ENCODE assay signal across 9 mouse cellular contexts in genomic region chr8:46212194-46212593, GRCm38 (mm10). TPM values are rescaled to one million over a fixed set of nuclear protein-coding genes. Genes with fewer than 3 reads are reported as not detected.
DNase-seq lines count a peak whose midpoint lies in the region; ATAC-seq and TF ChIP-seq lines count a peak whose summit lies in the region.
"Had no signal": no experiment of that assay in that cellular context is flagged by ENCODE, and none has a peak within 500 bp of the region (broad histone marks: within the 10 kb centered on the region; RNA-seq: fewer than 3 reads in every experiment).

No protein-coding gene starts in this region.

- no peak for TF ChIP-seq CTCF in kidney, adult 2 months (conservative IDR thresholded peaks at IDR 0.05; ENCODE audit: insufficient read depth, insufficient read length, low read depth, low read length)

- no peaks in the 10 kb centered on the region for H3K27me3 ChIP-seq in embryonic facial prominence, embryonic 14.5 days (replicated peaks; ENCODE audit: control insufficient read depth, insufficient read depth, low read length)
- no peaks in the 10 kb centered on the region for H3K27me3 ChIP-seq in kidney, adult 2 months (replicated peaks; ENCODE audit: control insufficient read depth, insufficient read depth, low read length)
- H3K27me3 ChIP-seq in myocyte (ENCODE audit: control insufficient read depth, insufficient read depth, insufficient read length) = no peaks in the 10 kb centered on the region

- 50% methylated on average over 7 of the region's 7 CpGs for WGBS in embryonic facial prominence, embryonic 14.5 days
- WGBS in kidney, adult 2 months = 34% methylated on average over 7 of the region's 7 CpGs

- H3K4me1 ChIP-seq in embryonic facial prominence, embryonic 14.5 days (ENCODE audit: control insufficient read depth, insufficient read depth, low read length) = peaks cover 17% of the 10 kb centered on the region
- peaks cover 26% of the 10 kb centered on the region for H3K4me1 ChIP-seq in kidney, adult 2 months (ENCODE audit: control insufficient read depth, insufficient read depth, low read length)

- peaks cover 26% of the 10 kb centered on the region for H3K79me2 ChIP-seq in myocyte (ENCODE audit: control insufficient read depth, insufficient read depth)

- peak; percentile 14 for DNase-seq in lung, postnatal 10 days
- no peak for DNase-seq in lung, postnatal 14 days
- DNase-seq in embryonic facial prominence, embryonic 14.5 days (ENCODE audit: low spot score) = no peak
- peak; percentile 62 for DNase-seq in kidney, adult 2 months
- no peak for DNase-seq in embryo, embryonic 11 days
- no peak for DNase-seq in ovary, postnatal 14 days (ENCODE audit: low spot score)
- DNase-seq: liver, embryonic 13.5 days had no signal

- no peak overlapping the region for H3K4me3 ChIP-seq in embryonic facial prominence, embryonic 14.5 days (ENCODE audit: low read depth, low read length)
- H3K4me3 ChIP-seq in kidney, adult 2 months (ENCODE audit: insufficient read depth, low read depth, low read length) = no peak overlapping the region
- H3K4me3 ChIP-seq in myocyte = peak overlapping the region; percentile 82

- H3K9ac ChIP-seq in embryonic facial prominence, embryonic 14.5 days (ENCODE audit: low read depth, low read length) = no peak overlapping the region
- H3K9ac ChIP-seq: liver, embryonic 13.5 days had no signal

- no peaks in the 10 kb centered on the region for H3K9me3 ChIP-seq in embryonic facial prominence, embryonic 14.5 days (ENCODE audit: control insufficient read depth, low read length)
- H3K9me3 ChIP-seq: liver, embryonic 13.5 days had no signal

- no peak overlapping the region for H3K27ac ChIP-seq in embryonic facial prominence, embryonic 14.5 days (replicated peaks; ENCODE audit: low read depth, low read length)
- H3K27ac ChIP-seq in kidney, adult 2 months (ENCODE audit: insufficient read depth, low read depth, low read length) = peak overlapping the region; percentile 96
- H3K27ac ChIP-seq: liver, embryonic 13.5 days had no signal

- TF ChIP-seq POLR2A in kidney, adult 2 months (IDR thresholded peaks at IDR 0.05; ENCODE audit: low read depth, low read length) = no peak
- TF ChIP-seq POLR2A in myocyte (IDR thresholded peaks at IDR 0.05; ENCODE audit: insufficient read length, low read depth) = no peak

- H3ac ChIP-seq in myocyte (ENCODE audit: control insufficient read depth, insufficient read length) = no peak overlapping the region

- ATAC-seq in embryonic facial prominence, embryonic 14.5 days (ENCODE audit: low read depth) = no peak
- ATAC-seq: forebrain, embryonic 16.5 days had no signal

- H3K4me2 ChIP-seq in embryonic facial prominence, embryonic 14.5 days (ENCODE audit: low read depth, low read length) = 0 out of 2 replicates have a peak overlapping the region, but pooled peaks have one; percentile 81
- H3K4me2 ChIP-seq in myocyte (ENCODE audit: low read depth) = no peak overlapping the region

- peaks cover 22% of the 10 kb centered on the region for H3K36me3 ChIP-seq in embryonic facial prominence, embryonic 14.5 days (ENCODE audit: control insufficient read depth, insufficient read depth, low read length)
- H3K36me3 ChIP-seq in kidney, adult 2 months (ENCODE audit: control insufficient read depth, insufficient read depth, low read length) = peaks cover 12% of the 10 kb centered on the region
- peaks cover 15% of the 10 kb centered on the region for H3K36me3 ChIP-seq in myocyte (ENCODE audit: control insufficient read depth, insufficient read depth)

TF ChIP-seq in myocyte, 11 proteins besides CTCF, POLR2A, EP300 and RAD21:
- no peak for TF ChIP-seq TCF3 (IDR thresholded peaks at IDR 0.05; ENCODE audit: insufficient read length, low read depth)
- TF ChIP-seq TCF12 (IDR thresholded peaks at IDR 0.05; ENCODE audit: insufficient read depth, poor library complexity, severe bottlenecking) = no peak
- TF ChIP-seq REST (IDR thresholded peaks at IDR 0.05; ENCODE audit: insufficient read depth, insufficient read length) = no peak
- TF ChIP-seq USF1 (IDR thresholded peaks at IDR 0.05; ENCODE audit: low read depth) = no peak
- no peak for TF ChIP-seq MYOD1 (IDR thresholded peaks at IDR 0.05; ENCODE audit: control insufficient read depth in 1 of 3, insufficient read length in 2 of 3, low read depth in 2 of 3)
- TF ChIP-seq E2F4 (IDR thresholded peaks at IDR 0.05; ENCODE audit: insufficient read depth) = no peak
- TF ChIP-seq CEBPB (IDR thresholded peaks at IDR 0.05; ENCODE audit: insufficient read depth, poor library complexity, severe bottlenecking) = no peak
- TF ChIP-seq MAX (IDR thresholded peaks at IDR 0.05; ENCODE audit: low read depth) = no peak
- TF ChIP-seq MYOG (IDR thresholded peaks at IDR 0.05; ENCODE audit: control insufficient read depth in 1 of 3, insufficient read depth in 1 of 3, insufficient read length in 2 of 3, low read depth in 2 of 3) = no peak
- no peak for TF ChIP-seq POLR2AphosphoS2 (IDR thresholded peaks at IDR 0.05; ENCODE audit: insufficient read length, low read depth)
- TF ChIP-seq SRF (IDR thresholded peaks at IDR 0.05; ENCODE audit: control insufficient read depth, insufficient read length, low read depth) = no peak

RNA-seq across cellular contexts. Expression of gene Slc25a4, which starts 1.1 kb away (rescaled TPM):
- polyA plus RNA-seq in embryonic facial prominence, embryonic 14.5 days (2014; fragmentation: Nextera tagmentation; extraction: Ambion mirVana) = 580 and 582 TPM in 2 replicates
- polyA plus RNA-seq in kidney, adult 2 months (2012; rRNA removed) = 502 TPM in 2 replicates
- polyA plus RNA-seq in myocyte (2012; fragmentation: generic; extraction: Trizol) = 368 TPM

Comparison
In these comparisons a context has a peak if more than half of its experiments do, and no peak if none do; other contexts are left out.
1. DNase-seq: peak in lung, postnatal 10 days (single experiment) and kidney, adult 2 months (single experiment); none in lung, postnatal 14 days (single experiment), embryonic facial prominence, embryonic 14.5 days (single experiment), embryo, embryonic 11 days (single experiment) and ovary, postnatal 14 days (single experiment).